In genomic region chr5:103759489-103760424, GRCm38 (mm10) we compare ENCODE assay signal across 8 mouse cellular contexts.
A peak's percentile ranks its signal among the peaks of the same experiment; 100 is the strongest.
DNase-seq lines count a peak whose midpoint lies in the region; ATAC-seq and TF ChIP-seq lines count a peak whose summit lies in the region.

No protein-coding gene starts in this region.

- ATAC-seq in frontal cortex, adult (ENCODE audit: low TSS enrichment) = 0 out of 2 replicates have a peak, but pooled peaks have one; percentile 3
- 0 out of 2 replicates have a peak, but pooled peaks have one; percentile 7 for ATAC-seq in heart, embryonic 15.5 days (replicated peaks; ENCODE audit: insufficient number of reproducible peaks, insufficient read depth, low FRiP score, low read depth)
- ATAC-seq in liver, embryonic 13.5 days (ENCODE audit: low read depth) = peak; percentile 93

- 28% methylated on average over 14 of the region's 14 CpGs for WGBS in bone marrow, adult 2 months
- 50% methylated on average over 14 of the region's 14 CpGs for WGBS in heart, embryonic 15.5 days
- WGBS in liver, embryonic 13.5 days (ENCODE audit: insufficient replicate concordance) = 18% methylated on average over 14 of the region's 14 CpGs

- H3K4me2 ChIP-seq in heart, embryonic 15.5 days = peak overlapping the region; percentile 76
- peak overlapping the region; percentile 98 for H3K4me2 ChIP-seq in liver, embryonic 13.5 days

- H3K4me3 ChIP-seq in bone marrow, adult 2 months (replicated peaks; ENCODE audit: control insufficient read depth, low read depth, low read length) = peak overlapping the region; percentile 55
- H3K4me3 ChIP-seq in heart, embryonic 15.5 days = peak overlapping the region; percentile 49
- H3K4me3 ChIP-seq in liver, embryonic 13.5 days (replicated peaks) = peak overlapping the region; percentile 87

- H3K27me3 ChIP-seq in heart, embryonic 15.5 days = no peaks in the 10 kb centered on the region
- no peaks in the 10 kb centered on the region for H3K27me3 ChIP-seq in liver, embryonic 13.5 days

- H3K27ac ChIP-seq in bone marrow, adult 2 months (ENCODE audit: control insufficient read depth, insufficient read depth, low read depth, low read length, poor library complexity) = peak overlapping the region; percentile 81
- peak overlapping the region; percentile 76 for H3K27ac ChIP-seq in heart, embryonic 15.5 days
- peak overlapping the region; percentile 100 for H3K27ac ChIP-seq in liver, embryonic 13.5 days

- no peak for TF ChIP-seq CTCF in bone marrow, adult 2 months (IDR thresholded peaks at IDR 0.05; ENCODE audit: control insufficient read depth, insufficient read depth, low read length)

- no peak for TF ChIP-seq POLR2A in bone marrow, adult 2 months (IDR thresholded peaks at IDR 0.05; ENCODE audit: borderline replicate concordance, control insufficient read depth, low read depth, low read length)

- DNase-seq in frontal cortex, postnatal 36 days (ENCODE audit: low spot score in 2 of 2) = no peak
- peak; percentile 85 for DNase-seq in liver, embryonic 13.5 days
- DNase-seq in spleen, postnatal 36 days (ENCODE audit: low spot score in 2 of 2) = peak; percentile 75 to 79
- DNase-seq in gastrocnemius, adult 8-10 months (ENCODE audit: low spot score in 2 of 2) = no peak
- DNase-seq in cerebellum, adult 8-10 months = no peak

- peak overlapping the region; percentile 52 for H3K9ac ChIP-seq in heart, embryonic 15.5 days
- peak overlapping the region; percentile 89 for H3K9ac ChIP-seq in liver, embryonic 13.5 days

- H3K4me1 ChIP-seq in bone marrow, adult 2 months (ENCODE audit: control insufficient read depth, insufficient read depth, low read length) = peaks cover 17% of the 10 kb centered on the region
- H3K4me1 ChIP-seq in heart, embryonic 15.5 days (replicated peaks) = peaks cover 50% of the 10 kb centered on the region
- peaks cover 92% of the 10 kb centered on the region for H3K4me1 ChIP-seq in liver, embryonic 13.5 days (replicated peaks)

- H3K36me3 ChIP-seq in heart, embryonic 15.5 days = no peaks in the 10 kb centered on the region
- H3K36me3 ChIP-seq in liver, embryonic 13.5 days = peaks cover 19% of the 10 kb centered on the region

- no peaks in the 10 kb centered on the region for H3K9me3 ChIP-seq in heart, embryonic 15.5 days (replicated peaks)
- no peaks in the 10 kb centered on the region for H3K9me3 ChIP-seq in liver, embryonic 13.5 days (replicated peaks)

Comparison
In these comparisons a context has a peak if more than half of its experiments do, and no peak if none do; other contexts are left out.
1. ATAC-seq: peak in every context shown above with its lines; median percentile 93 in liver, embryonic 13.5 days; 7 in heart, embryonic 15.5 days; 3 in frontal cortex, adult.
2. DNase-seq: peak in liver, embryonic 13.5 days (single experiment) and spleen, postnatal 36 days (2 of 2); none in frontal cortex, postnatal 36 days (0 of 2), gastrocnemius, adult 8-10 months (0 of 2) and cerebellum, adult 8-10 months (single experiment).
3. Peak in every context shown above with its lines, with median percentiles within 50 percentile points of each other: H3K27ac ChIP-seq and H3K4me3 ChIP-seq.